Mouse (Mus musculus) c-Kit-positive CD71-negative TER-119-negative erythroid progenitor cells, embryonic 14.5 days (primary cell): ENCODE measurements around the gene Foxc1.

ENCODE experiments used
- DNase-seq: peaks from one replicate; pipeline ENCODE4 v3.0.0-alpha.2; 2013; ENCODE audit warnings: low read depth

Gene Foxc1

DNA sequence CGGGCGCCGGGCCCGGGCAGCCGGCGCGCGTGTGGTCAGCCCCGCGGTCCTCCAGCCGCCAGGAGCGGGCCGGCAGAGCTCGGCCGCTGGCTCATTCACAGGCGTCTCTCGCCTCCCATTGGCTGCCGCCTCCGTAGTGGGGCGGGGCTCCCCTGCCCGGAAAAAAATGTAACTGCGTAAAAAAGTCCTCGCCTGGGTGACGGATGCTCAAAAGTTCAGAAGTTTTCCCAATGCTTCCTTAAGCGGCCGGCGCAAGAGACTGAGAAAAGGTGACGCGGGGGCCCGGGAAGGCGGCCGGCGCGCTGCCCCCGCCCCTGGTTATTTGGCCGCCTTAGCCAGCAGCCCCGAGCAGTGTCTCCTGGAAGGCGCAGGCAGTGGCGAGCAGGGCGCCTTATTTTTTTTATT, at the start of gene Foxc1:
Gene Foxc1, plus strand, starts transcription at position 206 of the 405 bp plus-strand sequence.
- no peak for DNase-seq

DNA sequence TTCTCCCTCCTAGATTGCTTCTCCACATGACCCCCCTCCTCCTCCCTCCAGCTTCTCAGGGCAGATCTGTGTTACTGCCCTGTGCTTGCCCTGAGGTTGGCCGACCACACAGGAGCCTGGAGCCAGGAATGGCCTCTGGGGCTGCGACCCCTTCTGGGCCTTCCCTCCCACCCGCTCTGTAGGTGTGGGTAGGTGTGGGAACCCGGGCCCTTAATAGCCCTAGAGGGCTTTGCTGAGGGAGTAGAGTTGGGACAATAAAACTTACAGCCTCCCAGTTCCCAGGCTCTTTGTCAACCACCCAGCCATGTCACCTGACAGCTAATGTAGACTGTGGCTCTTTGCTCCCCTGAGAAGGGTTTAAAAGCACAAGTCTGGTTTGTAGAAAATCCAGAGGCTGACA, 46.0 kb upstream of the Foxc1 start:
- DNase-seq: no peak

DNA sequence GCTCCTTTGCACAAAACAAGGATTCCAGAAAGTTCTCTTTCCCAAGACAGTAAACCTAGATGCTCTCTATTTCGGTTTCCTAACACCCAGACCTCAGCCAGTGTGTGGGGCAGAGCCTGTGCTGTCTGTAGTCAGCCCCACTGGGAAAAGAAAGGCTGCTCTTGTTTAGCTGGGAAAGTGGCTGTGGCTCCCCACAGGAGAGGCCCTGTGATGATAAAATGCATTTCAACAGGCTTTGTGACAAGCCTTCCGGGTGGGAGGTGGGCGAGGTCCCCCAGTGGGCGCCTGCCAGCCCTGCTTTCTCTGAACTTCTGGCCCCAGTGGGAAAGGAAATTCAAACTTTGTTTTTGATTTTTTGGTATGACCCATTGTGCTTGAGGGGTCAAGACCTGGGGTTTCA, 45.4 kb upstream of the Foxc1 start:
- DNase-seq: no peak

DNA sequence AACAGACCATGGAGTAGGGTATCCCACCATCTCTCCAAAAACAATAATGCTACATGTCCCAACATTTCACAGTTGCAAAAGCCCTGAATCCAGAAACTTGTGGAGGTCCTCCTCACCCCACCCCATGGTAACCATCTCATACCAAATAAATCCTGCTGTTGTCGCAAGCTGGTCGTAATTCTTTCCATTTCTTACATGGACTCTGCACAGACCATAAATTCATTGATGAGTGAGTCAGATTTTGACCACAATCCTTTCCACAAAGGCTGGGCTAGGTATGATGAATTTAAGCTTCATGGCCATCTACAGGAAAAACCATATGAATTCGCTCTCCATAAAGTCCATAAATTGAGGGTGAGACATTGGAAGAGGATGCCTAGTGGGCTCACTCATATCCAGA, 42.0 kb upstream of the Foxc1 start:
- no peak for DNase-seq

DNA sequence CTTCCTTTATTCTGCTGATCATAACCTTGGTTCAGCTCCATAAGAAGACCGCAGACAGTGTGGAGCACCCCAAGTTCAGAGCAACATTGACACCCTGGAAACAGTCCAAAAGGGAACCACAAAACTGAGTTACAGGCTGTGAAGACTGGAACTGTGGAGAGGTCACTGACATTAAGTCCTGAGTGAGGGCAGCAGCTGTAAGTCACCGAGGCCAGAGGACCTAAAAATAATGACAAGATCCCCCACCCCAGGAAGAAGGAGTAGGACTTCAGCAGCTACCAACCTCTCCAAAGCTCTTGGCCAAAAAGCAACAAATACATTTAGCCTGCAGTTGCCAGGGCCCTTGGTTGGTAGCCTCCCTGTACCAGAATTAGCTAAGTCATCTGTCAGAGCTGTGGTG, 40.9 kb upstream of the Foxc1 start:
- DNase-seq: no peak

DNA sequence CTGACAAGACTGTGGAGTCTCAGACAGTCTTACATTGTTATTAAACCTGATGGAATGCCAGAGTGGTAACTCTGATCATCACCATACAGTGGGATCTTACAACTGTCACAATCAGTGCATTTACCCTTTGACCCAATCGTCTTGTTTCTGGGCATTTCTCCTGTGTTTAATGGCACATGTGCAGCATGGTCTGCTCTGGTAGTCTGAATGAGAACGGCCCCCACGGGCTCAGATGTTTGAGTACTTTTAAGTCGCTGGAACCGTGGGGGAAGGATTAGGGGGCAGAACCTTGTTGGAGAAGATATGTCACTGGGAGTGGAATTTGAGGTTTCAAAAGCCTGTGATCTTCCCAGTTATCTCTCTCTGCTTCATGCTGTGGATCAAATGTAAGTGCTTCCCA, 33.6 kb upstream of the Foxc1 start:
- DNase-seq: no peak

DNA sequence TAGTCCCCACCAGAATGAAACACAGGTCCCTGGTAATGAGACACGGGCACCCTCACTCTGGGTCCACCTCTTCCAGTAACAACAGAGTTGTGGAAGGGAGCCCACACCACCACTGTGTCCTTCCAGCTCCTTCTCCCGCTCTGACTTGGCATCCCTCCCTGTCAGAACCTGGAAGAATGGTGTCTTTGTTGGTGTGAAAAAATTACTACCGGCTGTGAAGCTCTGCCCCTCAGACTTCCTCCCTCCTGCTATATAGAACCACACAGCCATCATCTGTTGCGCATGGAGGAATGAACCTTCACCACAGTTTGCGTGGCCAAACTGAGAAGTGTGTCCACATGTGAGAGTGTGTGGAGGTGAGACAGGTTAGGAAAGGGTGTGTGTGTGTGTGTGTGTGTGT, 30.7 kb upstream of the Foxc1 start:
- no peak for DNase-seq

DNA sequence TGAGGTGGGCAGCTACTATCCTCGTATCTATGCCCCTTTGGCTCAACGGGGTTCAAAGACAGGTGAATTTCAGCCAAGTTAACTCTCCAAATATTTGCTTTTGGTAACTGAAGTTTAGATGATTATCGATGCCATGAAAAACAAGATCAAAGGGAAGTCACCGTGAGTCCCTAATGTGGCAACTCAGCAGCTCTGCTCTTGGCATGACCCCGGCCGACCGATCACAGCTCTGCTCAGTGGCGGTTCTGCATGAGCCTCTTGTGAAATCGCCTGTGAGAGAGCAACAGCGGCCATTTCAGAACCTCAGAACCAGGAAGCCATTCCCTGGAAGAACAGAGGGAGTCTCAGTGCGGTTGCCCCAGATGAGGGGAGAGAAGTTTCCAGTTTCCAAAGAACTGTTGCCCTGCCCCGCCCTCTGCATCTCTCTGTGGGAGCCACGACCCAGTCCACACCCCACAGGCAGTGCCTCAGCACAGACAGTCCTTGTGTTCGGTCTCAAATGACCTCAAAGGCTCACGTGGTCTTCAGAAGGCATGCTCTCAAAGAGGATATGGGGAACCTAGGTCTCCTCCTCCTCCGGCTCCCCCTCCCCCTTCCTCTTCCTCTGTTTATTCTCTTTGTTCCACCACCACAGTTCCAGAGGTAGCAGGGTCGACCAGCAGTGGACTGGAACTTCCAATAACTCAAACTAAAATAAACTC, 27.0 kb upstream of the Foxc1 start:
- no peak for DNase-seq

DNA sequence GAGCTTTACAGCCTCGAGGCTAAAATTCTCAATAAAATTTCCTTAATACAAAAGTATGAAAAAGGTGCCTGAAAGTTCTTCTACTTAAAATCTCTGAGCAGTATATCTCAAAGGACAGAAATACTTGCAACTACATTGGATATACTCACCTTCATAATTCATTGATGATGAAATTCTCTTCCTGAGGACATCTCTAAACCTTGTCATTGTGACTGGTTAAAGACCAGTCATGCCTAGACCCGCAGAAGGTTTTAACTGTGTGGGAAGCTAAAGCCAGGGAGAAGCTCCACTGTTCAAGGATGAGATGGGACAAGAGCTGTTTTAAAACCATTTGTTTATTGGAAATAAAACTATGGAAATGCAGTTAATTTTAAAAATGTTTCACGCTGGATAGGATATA, 26.1 kb upstream of the Foxc1 start:
- no peak for DNase-seq

DNA sequence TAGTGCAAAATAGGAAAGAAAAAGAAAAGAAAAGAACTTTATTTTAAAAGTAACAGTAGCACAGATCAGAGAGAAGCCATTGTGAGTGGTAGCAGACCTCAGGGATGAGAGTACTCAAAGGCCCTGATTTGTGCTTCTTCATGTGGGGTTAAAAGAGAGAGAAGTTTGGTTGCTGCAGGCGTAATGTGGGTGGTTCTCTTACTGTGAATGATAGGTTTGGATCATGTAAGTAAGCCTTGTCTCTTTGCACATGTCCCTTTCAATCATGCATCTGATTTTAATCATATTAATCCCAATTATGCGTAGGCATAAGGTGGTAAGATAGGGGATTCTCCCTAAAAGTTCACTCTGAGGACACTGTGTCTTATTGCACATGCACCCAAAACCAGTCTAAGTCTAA, 24.4 kb upstream of the Foxc1 start:
- no peak for DNase-seq

DNA sequence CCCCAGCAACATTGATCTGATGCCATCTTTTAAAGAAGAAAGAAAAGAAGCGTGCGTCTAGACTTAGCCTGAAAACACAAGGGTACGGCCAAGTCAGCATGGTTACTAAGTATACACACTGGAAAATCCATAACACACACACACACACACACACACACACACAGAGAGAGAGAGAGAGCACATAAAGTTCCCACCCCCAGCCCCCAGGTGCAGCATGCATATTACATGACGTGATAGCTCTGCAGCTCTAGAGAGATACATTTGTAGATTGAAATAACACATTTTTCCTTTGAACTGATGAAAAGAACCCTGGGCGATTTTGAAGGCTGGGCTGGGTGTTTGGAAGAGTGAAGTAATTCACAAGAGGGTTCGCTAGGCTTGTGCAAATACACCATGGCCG, 21.7 kb upstream of the Foxc1 start:
- DNase-seq: no peak

DNA sequence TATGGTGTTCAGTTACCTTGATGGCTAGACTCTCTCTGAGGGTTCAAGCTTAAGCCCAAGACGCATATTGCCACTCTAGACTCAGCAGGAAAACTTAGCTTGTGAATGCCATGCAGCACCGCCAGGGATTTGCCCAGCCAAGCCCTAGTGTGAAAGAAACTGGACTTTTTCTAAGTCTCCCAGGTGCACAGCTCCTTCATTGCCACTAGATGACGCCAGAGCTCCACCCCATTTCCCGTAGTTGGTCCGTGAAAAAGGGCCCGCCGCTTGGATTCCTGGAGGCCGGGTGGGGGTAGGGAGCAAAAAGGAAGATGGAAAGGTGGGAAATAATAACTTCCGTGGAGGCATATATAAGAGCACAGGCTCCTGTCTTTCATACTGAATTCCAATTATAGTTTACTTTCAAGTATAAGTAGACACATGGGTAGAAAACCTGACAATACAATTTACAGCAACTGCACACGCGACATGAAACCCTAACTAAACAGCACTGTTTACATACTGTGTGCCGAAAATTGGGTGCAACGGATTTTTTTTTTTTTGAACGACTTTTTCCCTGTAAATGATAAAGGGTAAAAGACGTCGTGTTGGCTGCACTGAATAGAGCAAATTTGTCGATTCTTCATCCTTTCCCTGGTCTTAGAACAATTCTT, 13.8 kb upstream of the Foxc1 start:
- no peak for DNase-seq

DNA sequence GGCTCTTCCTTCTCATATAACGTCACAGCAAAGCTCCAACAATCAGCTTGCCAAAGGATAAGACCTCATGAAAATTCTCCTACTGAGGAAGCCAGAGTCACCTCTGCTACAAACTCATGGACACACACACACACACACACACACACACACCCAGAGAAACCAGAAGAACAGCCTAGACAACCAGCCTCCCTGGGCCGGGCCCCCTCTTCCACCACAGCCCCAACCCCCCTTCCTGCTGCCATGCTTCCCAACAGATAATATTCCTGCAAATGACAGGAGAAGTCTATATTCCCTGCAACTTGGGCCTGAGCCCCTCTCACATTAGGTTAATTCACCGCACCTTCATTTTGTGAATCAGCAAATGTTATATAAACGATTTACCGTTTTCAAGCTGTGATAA, 13.3 kb upstream of the Foxc1 start:
- DNase-seq: no peak

DNA sequence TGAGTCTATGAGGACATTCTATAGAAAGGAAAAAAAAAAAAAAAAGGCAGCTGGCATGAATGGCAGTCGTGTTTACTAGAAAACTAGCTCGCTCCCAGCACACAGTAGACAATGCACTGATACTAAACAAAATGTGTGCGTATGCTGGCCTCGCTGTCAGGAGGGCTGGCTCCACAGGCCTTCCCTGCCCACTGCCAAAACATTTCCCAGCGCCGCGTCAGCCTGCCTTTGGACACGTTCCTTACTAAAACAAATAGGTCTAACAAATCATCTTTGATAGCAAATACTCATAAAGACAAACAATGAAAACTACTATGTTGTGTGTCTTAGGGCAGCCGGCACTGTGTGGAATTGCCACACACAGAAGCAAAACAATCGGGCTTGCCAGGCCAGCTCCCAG, 9.1 kb upstream of the Foxc1 start:
- DNase-seq: no peak

DNA sequence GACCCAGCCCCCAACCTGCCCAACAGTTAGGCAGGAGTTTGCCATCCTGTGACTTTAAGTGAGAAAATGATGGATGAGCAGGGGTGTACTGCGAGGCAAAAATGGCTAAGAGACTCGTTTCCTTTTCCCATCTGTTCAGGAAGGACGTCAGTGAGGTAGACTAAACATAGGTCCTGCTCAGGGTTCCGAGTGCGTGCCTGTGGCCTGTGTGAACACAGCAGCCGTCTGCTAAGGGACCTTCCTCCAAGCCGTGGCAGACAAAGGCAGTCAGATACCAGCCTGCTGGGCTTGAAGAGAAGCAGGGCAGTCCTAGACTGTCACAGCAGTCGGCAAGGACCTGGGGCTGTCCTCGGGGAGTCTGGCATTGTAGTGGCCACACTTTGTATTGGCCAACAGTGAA, 8.4 kb upstream of the Foxc1 start:
- DNase-seq: no peak

DNA sequence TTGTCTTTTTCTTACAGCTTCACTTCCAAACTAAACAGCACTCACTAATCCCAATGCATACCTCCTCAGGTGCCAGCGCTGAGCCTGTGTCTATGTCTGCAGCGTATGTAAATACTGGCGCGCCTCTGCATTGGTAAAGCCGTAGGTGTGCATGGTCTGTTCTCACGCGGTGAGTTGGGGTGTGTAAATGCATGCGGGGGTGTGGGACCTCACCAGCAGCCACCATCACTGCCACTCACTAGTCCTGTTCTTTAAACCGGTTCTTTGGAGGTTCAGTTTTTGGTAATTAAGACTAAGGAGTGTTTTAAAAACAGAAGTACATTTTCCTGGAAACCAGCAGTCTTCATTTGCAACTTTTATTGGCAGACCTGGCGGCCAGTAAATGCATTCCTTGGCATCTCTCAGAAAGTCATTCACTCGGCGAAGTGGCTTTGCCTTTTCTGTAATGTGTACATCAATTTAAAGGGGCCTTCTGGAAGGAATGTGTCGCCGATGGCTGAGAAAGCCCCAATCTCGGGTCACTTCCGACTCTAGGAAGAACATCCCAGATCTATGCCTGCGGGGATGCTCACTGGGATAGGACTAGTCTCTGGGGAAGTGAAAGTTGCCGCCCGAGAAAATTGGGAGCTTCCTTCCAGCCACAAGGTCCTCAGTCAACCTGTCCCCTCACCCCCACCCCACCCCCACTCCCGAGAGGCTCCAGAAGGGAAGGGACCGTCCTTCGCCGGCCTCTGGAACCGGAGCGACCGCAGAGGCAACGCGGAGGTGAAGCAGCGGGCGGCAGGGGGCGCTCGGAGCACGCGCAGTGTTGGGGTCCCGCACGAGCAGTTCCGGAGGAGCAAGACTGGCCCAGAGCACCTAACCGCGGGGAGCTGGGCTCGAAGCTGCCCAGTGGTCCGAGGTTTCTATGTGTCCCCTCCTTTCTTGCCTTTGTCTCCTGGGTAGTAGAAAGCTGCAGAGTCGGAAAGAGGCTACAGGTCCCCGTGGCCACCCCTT, 5.6 kb upstream of the Foxc1 start:
- DNase-seq: no peak

DNA sequence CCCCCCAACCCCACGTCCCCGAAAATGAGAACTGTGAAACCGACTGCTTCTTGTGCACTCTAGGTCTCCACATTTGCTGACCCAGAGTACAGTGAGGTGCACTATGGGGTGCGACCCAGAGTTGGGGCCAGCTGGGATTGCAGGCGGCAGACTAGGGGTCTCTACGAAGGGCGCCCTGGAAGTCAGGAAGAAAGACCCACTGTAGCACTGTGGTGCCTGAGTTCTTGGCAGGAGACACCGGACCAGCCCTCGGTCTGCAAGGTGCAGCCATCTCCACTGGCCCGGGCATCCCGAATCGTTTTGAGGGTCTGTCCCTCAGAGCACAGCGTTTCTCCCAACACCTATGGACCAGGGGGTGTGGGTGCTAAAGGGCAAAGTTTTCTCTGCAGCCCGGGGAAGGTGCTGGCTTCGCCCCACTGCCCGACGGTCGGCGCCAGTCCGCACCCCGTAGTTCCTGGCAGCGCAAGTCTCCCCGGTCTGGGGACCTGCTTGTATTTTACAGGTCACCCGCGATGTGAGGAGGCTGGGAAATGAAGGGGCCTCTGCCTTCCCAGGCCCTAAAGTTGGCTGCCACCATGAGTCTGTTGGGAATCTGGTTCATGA, 4.6 kb upstream of the Foxc1 start:
- no peak for DNase-seq

DNA sequence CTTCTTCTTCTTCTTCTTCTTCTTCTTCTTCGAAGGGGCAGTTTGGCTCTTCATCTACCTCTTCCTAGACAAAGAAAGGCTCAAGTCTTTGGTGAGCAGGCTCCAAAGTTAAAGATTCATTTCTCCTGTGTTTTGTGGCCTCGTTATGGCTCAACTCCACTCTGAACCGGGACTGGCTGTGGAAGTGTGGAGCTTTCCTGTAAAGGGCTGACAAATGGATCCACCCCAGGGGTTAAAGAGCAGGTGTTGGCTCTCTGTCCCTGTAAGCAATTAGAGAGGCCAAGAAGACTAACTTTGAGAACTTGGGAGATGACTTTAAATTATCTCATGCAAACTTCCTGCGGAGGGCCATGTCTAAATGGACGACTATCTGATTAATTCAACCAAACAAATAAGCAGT, 4.0 kb upstream of the Foxc1 start:
- no peak for DNase-seq

DNA sequence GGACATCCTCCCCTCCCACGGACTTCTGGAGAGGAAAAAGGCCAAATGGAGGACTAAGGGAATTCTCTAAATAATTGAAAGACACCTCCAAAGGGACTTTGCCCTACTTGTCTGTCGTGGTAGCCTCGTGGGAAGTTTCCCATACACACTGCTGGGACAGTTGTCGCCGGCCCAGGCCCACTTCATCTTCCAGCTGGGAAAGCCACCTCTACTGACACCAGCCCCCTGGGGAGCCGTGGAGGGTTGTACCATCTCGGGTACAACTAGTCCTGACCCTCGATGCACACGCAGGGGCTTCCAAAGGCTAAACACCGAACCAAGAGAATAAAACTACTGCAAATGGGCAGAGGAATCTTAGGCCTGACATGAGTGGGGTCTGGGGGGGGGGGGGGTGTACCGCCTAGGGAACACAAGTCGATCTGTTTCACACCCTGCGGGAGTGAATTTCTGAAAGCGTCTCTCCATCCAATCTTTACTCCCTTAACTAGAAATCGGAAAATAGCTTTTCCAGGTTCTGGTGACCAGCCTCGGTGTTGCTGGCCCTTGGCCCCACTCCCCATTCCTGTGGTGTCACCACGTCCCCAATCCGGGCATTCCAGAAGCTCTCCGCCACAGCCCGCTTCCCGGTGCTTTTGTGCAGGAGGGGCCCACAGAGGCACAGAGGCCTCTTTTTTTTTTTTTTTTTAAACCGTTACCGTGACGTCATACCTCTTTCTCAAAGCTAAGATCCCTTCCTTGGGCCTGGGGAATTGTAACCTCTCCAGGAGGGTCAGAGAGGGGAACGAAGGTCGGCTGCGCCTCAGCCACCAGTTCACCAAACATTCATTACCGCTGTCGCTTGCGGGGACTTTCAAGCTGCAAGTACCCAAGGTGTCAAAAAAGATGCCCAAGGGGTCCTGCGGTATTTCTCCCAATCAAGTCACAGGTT, 3.0 kb upstream of the Foxc1 start:
- no peak for DNase-seq

DNA sequence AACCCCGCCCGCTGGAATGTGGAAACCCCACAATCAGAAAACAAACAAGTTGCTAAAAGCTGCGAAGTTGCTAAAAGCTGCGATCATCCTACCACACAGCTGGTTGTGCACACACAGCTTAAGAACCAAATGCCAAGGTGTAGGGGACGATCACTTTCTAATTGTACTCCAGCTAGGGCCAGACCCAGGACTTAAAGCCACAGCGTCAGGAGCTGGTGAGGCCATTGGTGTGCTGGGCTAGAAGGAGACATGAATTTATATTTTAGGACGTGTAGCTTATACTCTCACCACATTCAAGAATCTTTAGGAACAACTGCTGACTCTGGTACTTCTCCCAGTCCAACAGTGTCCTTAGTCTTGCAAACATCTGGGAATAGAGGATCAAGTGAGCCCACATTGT, 1.9 kb upstream of the Foxc1 start:
- DNase-seq: no peak

DNA sequence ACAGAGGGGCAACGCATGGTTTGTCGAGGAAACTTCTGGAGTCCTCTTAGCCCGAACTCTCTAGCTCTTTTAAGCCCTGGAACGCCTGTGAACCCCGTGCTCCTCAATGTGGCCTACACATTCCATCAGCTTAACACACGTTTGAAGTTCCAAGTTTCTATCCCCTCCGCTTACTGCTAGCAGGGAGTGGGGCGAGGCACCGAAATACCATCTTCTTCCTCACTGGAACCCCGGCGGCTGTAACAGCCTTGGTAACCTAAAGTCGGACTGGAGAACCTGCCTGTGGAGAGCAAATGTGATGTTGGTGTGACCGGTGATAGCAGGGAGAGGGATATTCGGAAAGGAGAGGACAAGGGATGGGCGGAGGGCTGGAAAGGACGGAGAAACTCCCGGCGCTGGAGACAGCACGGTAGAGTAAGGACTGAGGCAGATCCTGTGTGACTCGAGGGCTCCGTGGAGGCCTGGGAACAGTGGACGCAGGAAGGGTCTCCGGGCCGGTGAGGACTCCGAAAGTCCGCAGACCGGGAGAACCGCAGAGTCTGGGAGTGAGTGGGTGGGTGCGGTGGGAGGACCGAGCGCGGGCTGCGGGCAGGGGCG, 504 bp upstream of the Foxc1 start:
- no peak for DNase-seq
